8 mouse cellular contexts compared by ENCODE assay signal in the genomic region with DNA sequence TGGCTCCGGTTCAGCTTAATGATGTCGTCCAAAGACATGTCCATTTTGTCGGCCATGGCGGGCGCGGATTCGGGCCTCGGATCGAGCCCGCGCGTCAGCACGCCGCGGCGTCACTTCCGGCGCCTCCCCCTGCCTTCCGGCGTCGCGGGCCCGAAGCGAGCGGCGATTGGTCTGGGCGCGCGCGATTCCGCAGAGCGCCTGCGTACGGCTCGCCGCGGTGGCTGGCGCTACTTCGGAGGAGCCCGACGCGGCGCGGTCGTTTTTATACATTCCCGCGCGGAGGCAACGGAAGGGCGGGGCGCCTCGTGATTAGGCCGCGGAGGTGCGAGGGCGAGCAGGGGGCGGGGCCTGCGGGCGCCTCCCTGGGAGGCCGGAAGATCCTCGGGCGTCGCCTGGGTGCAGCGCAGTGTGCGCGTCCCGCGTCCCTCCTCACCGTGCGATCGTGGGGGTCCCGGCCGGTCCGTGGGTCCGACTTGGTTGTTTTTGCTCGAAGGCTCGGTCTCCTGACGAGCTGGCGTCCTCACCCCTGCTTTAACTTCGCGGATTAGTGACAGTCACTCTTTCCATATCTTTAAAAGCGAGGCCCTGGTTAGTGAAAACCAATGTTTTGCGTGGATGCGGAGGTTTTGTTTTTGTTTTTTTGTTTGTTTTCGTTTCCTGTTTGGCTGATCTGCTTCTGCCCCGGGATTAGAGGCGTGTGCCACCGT. TPM values are rescaled to one million over a fixed set of nuclear protein-coding genes. Genes with fewer than 3 reads are reported as not detected.
DNase-seq lines count a peak whose midpoint lies in the region; ATAC-seq and TF ChIP-seq lines count a peak whose summit lies in the region.

Alyref (minus strand) TSS at position 83 of the 707 bp plus-strand sequence.
Anapc11 (plus strand) TSS at position 139 of the 707 bp plus-strand sequence.

- peak within 1 kb of the TSS; percentile 98 for H3K9ac ChIP-seq in CH12.LX (ENCODE audit: insufficient read depth, low read depth)
- peak within 1 kb of the TSS; percentile 98 for H3K9ac ChIP-seq in forebrain, embryonic 11.5 days (ENCODE audit: low read length)
- H3K9ac ChIP-seq in heart, embryonic 16.5 days (ENCODE audit: low read length): peak within 1 kb of the TSS; percentile 88
- peak within 1 kb of the TSS; percentile 98 for H3K9ac ChIP-seq in liver, embryonic 15.5 days
- peak within 1 kb of the TSS; percentile 99 for H3K9ac ChIP-seq in neural tube, embryonic 12.5 days

- H3K79me2 ChIP-seq in CH12.LX (replicated peaks; ENCODE audit: control insufficient read depth, extremely low read depth, insufficient read depth, poor library complexity, severe bottlenecking): peaks cover 56% of the 10 kb centered on the region

- H3K27me3 ChIP-seq in CH12.LX (replicated peaks): no peaks in the 10 kb centered on the region
- no peaks in the 10 kb centered on the region for H3K27me3 ChIP-seq in forebrain, embryonic 11.5 days (ENCODE audit: control insufficient read depth, insufficient read depth, low read length)
- no peaks in the 10 kb centered on the region for H3K27me3 ChIP-seq in heart, embryonic 16.5 days (ENCODE audit: control insufficient read depth, insufficient read depth, low read length)
- no peaks in the 10 kb centered on the region for H3K27me3 ChIP-seq in liver, embryonic 15.5 days
- no peaks in the 10 kb centered on the region for H3K27me3 ChIP-seq in neural tube, embryonic 12.5 days (replicated peaks)

- peak; percentile 95 for TF ChIP-seq POLR2A in CH12.LX (IDR thresholded peaks at IDR 0.05; ENCODE audit: low read depth, low read length)

- peak within 1 kb of the TSS; percentile 52 for H3K27ac ChIP-seq in CH12.LX (ENCODE audit: insufficient read depth, low read depth)
- H3K27ac ChIP-seq in forebrain, embryonic 11.5 days (ENCODE audit: low read depth, low read length): peak within 1 kb of the TSS; percentile 74
- peak within 1 kb of the TSS; percentile 88 for H3K27ac ChIP-seq in heart, embryonic 16.5 days (ENCODE audit: low read length)
- peak within 1 kb of the TSS; percentile 97 for H3K27ac ChIP-seq in liver, embryonic 15.5 days (replicated peaks)
- H3K27ac ChIP-seq in neural tube, embryonic 12.5 days: peak within 1 kb of the TSS; percentile 53; the same call in 1 of the 2 replicates

- peak; percentile 97 for DNase-seq in CH12.LX (ENCODE audit: extremely low read depth)
- DNase-seq in c-Kit-positive CD71-positive TER-119-negative erythroid progenitor cells, embryonic 14.5 days (ENCODE audit: low read depth): peak; percentile 92
- peak; percentile 97 for DNase-seq in forebrain, embryonic 11.5 days (ENCODE audit: low spot score)
- peak; percentile 95 to 97 for DNase-seq in kidney, postnatal 36 days
- peak; percentile 91 for DNase-seq in telencephalon, adult 2 months (ENCODE audit: low read depth, low spot score)

- WGBS in forebrain, embryonic 11.5 days: under 1% methylated on average over 76 of the region's 88 CpGs
- under 1% methylated on average over 84 of the region's 88 CpGs for WGBS in heart, embryonic 16.5 days
- under 1% methylated on average over 88 of the region's 88 CpGs for WGBS in liver, embryonic 15.5 days (ENCODE audit: insufficient replicate concordance)
- WGBS in neural tube, embryonic 12.5 days: under 1% methylated on average over 88 of the region's 88 CpGs

- dilution Hi-C loops in CH12.LX (cut with MboI; ENCODE audit: extremely low pct_ligation_motif_present, extremely low pct_unique_long_range_greater_than_20kb, low sequenced_read_pairs): no loop called here

- H3K4me1 ChIP-seq in CH12.LX (ENCODE audit: control insufficient read depth in 1 of 2, insufficient read depth in 2 of 2): peaks cover 8 to 57% of the 10 kb centered on the region in 2 experiments
- peaks cover 12% of the 10 kb centered on the region; the same call in 1 of the 2 replicates for H3K4me1 ChIP-seq in forebrain, embryonic 11.5 days (replicated peaks; ENCODE audit: control insufficient read depth, insufficient read depth, low read length)
- peaks cover 17% of the 10 kb centered on the region for H3K4me1 ChIP-seq in heart, embryonic 16.5 days (ENCODE audit: control insufficient read depth, insufficient read depth, low read length)
- peaks cover 71% of the 10 kb centered on the region for H3K4me1 ChIP-seq in liver, embryonic 15.5 days (replicated peaks)
- peaks cover 23% of the 10 kb centered on the region for H3K4me1 ChIP-seq in neural tube, embryonic 12.5 days

- peaks cover 47 to 68% of the 10 kb centered on the region in 2 experiments for H3K36me3 ChIP-seq in CH12.LX (replicated peaks in 1 of 2; ENCODE audit: control insufficient read depth in 1 of 2, insufficient read depth in 1 of 2, low read length in 1 of 2)
- peaks cover 28% of the 10 kb centered on the region for H3K36me3 ChIP-seq in forebrain, embryonic 11.5 days (ENCODE audit: control insufficient read depth, insufficient read depth, low read length)
- H3K36me3 ChIP-seq in heart, embryonic 16.5 days (ENCODE audit: control insufficient read depth, insufficient read depth): peaks cover 40% of the 10 kb centered on the region
- peaks cover 64% of the 10 kb centered on the region for H3K36me3 ChIP-seq in liver, embryonic 15.5 days (replicated peaks)
- H3K36me3 ChIP-seq in neural tube, embryonic 12.5 days: peaks cover 57% of the 10 kb centered on the region

- peak within 1 kb of the TSS; percentile 83 to 96 (median 88) for H3K4me3 ChIP-seq in CH12.LX (replicated peaks in 1 of 3; ENCODE audit: low read depth in 2 of 3, low read length in 2 of 3, poor library complexity in 1 of 3)
- H3K4me3 ChIP-seq in forebrain, embryonic 11.5 days (ENCODE audit: low read depth, low read length): peak within 1 kb of the TSS; percentile 100
- H3K4me3 ChIP-seq in heart, embryonic 16.5 days (ENCODE audit: low read length): peak within 1 kb of the TSS; percentile 91
- H3K4me3 ChIP-seq in liver, embryonic 15.5 days (replicated peaks): peak within 1 kb of the TSS; percentile 99
- peak within 1 kb of the TSS; percentile 100 for H3K4me3 ChIP-seq in neural tube, embryonic 12.5 days

- TF ChIP-seq RAD21 in CH12.LX (IDR thresholded peaks at IDR 0.05; ENCODE audit: low read depth, low read length): no peak

- no peaks in the 10 kb centered on the region for H3K9me3 ChIP-seq in CH12.LX (replicated peaks; ENCODE audit: low read length)
- no peaks in the 10 kb centered on the region for H3K9me3 ChIP-seq in forebrain, embryonic 11.5 days (ENCODE audit: control insufficient read depth, low read length)
- H3K9me3 ChIP-seq in heart, embryonic 16.5 days (replicated peaks; ENCODE audit: control insufficient read depth, low read length): no peaks in the 10 kb centered on the region
- no peaks in the 10 kb centered on the region for H3K9me3 ChIP-seq in liver, embryonic 15.5 days (replicated peaks)
- H3K9me3 ChIP-seq in neural tube, embryonic 12.5 days: no peaks in the 10 kb centered on the region

- peak within 1 kb of the TSS; percentile 74 for H3K4me2 ChIP-seq in CH12.LX (ENCODE audit: insufficient read depth, low read depth, poor library complexity, severe bottlenecking)
- H3K4me2 ChIP-seq in forebrain, embryonic 11.5 days (ENCODE audit: low read depth, low read length, severe bottlenecking): peak within 1 kb of the TSS; percentile 99
- peak within 1 kb of the TSS; percentile 90 for H3K4me2 ChIP-seq in heart, embryonic 16.5 days (ENCODE audit: low read depth, low read length)
- H3K4me2 ChIP-seq in liver, embryonic 15.5 days: peak within 1 kb of the TSS; percentile 95
- peak within 1 kb of the TSS; percentile 98 for H3K4me2 ChIP-seq in neural tube, embryonic 12.5 days (replicated peaks)

- no peak for TF ChIP-seq CTCF in CH12.LX (conservative IDR thresholded peaks at IDR 0.05 in 1 of 2, IDR thresholded peaks at IDR 0.05 in 1 of 2; ENCODE audit: low read depth in 2 of 2, low read length in 2 of 2)

- ATAC-seq in forebrain, embryonic 11.5 days (replicated peaks; ENCODE audit: low FRiP score): peak; percentile 98
- peak; percentile 96 for ATAC-seq in heart, embryonic 16.5 days (replicated peaks; ENCODE audit: extremely low read depth, insufficient read depth, low FRiP score)
- peak; percentile 98 for ATAC-seq in liver, embryonic 15.5 days (ENCODE audit: insufficient read depth)
- peak; percentile 94 for ATAC-seq in neural tube, embryonic 12.5 days (ENCODE audit: low FRiP score, low read depth)

- in situ Hi-C loops in CH12.LX (cut with MboI; ENCODE audit: low pct_ligation_motif_present, low pct_unique_long_range_greater_than_20kb, low sequenced_read_pairs): no loop called here

- TF ChIP-seq EP300 in CH12.LX (IDR thresholded peaks at IDR 0.05; ENCODE audit: low read length): 0 out of 2 replicates have a peak, but pooled peaks have one; percentile 24

TF ChIP-seq in CH12.LX, 34 proteins besides CTCF, POLR2A, EP300 and RAD21 (continues in another document):
- peak; percentile 95 for TF ChIP-seq E2F4 (IDR thresholded peaks at IDR 0.05; ENCODE audit: insufficient replicate concordance, low read depth, low read length)
- TF ChIP-seq UBTF (IDR thresholded peaks at IDR 0.05; ENCODE audit: low read depth, low read length): peak; percentile 68; the same call in 1 of the 2 replicates
- peak; percentile 19; the same call in 1 of the 2 replicates for TF ChIP-seq SMC3 (IDR thresholded peaks at IDR 0.05; ENCODE audit: low read depth, low read length)
- TF ChIP-seq NRF1 (IDR thresholded peaks at IDR 0.05; ENCODE audit: low read depth, low read length): peak; percentile 97
- TF ChIP-seq ZC3H11A (IDR thresholded peaks at IDR 0.05; ENCODE audit: low read depth, low read length): no peak
- TF ChIP-seq HCFC1 (IDR thresholded peaks at IDR 0.05; ENCODE audit: low read depth, low read length): peak; percentile 86
- peak; percentile 61 for TF ChIP-seq ETS1 (conservative IDR thresholded peaks at IDR 0.05; ENCODE audit: low read depth, low read length)

RNA-seq across cellular contexts. Expression of gene Alyref, which starts in this region (rescaled TPM):
- total RNA-seq in CH12.LX (2012; rRNA removed): 582 and 793 TPM in 2 replicates
- total RNA-seq in CH12.LX (2014; rRNA removed): 358 and 361 TPM in 2 replicates
- 444 and 451 TPM in 2 replicates for polyA plus RNA-seq in CH12.LX (2012; ENCODE audit: insufficient read length, low read depth)
- polyA plus RNA-seq in forebrain, embryonic 11.5 days (2014; fragmentation: Nextera tagmentation; extraction: Ambion mirVana): 808 and 816 TPM in 2 replicates
- polyA plus RNA-seq in heart, embryonic 16.5 days (2015; fragmentation: Nextera tagmentation; extraction: Ambion mirVana): 223 and 229 TPM in 2 replicates
- 253 and 277 TPM in 2 replicates for polyA plus RNA-seq in liver, embryonic 15.5 days (2015; fragmentation: Nextera tagmentation; extraction: Ambion mirVana)
- 509 and 592 TPM in 2 replicates for polyA plus RNA-seq in neural tube, embryonic 12.5 days (2016; fragmentation: Nextera tagmentation; extraction: Ambion mirVana)

RNA-seq across cellular contexts. Expression of gene Anapc11, which starts in this region (rescaled TPM):
- total RNA-seq in CH12.LX (2012; rRNA removed): 108 and 114 TPM in 2 replicates
- 51.7 and 57.0 TPM in 2 replicates for total RNA-seq in CH12.LX (2014; rRNA removed)
- polyA plus RNA-seq in CH12.LX (2012; ENCODE audit: insufficient read length, low read depth): 142 and 145 TPM in 2 replicates
- polyA plus RNA-seq in forebrain, embryonic 11.5 days (2014; fragmentation: Nextera tagmentation; extraction: Ambion mirVana): 200 and 217 TPM in 2 replicates
- 179 and 193 TPM in 2 replicates for polyA plus RNA-seq in heart, embryonic 16.5 days (2015; fragmentation: Nextera tagmentation; extraction: Ambion mirVana)
- 76.2 and 79.0 TPM in 2 replicates for polyA plus RNA-seq in liver, embryonic 15.5 days (2015; fragmentation: Nextera tagmentation; extraction: Ambion mirVana)
- polyA plus RNA-seq in neural tube, embryonic 12.5 days (2016; fragmentation: Nextera tagmentation; extraction: Ambion mirVana): 162 and 172 TPM in 2 replicates

Comparison
In these comparisons a context has a peak if more than half of its experiments do, and no peak if none do; other contexts are left out.
1. Peak in every context shown above with its lines: DNase-seq, ATAC-seq, H3K4me3 ChIP-seq and H3K27ac ChIP-seq.